Mouse (Mus musculus): ENCODE measurements around the gene Kcnj10. TPM values are rescaled to one million over a fixed set of nuclear protein-coding genes. Genes with fewer than 3 reads are reported as not detected.
A peak's percentile ranks its signal among the peaks of the same experiment; 100 is the strongest.

The Kcnj10 gene
- 0.08 TPM in 2 replicates for polyA plus RNA-seq (2015; fragmentation: Nextera tagmentation; extraction: Ambion mirVana)

GRCm38 (mm10) chr1:172340729-172341321 lies at the start of gene Kcnj10:
Kcnj10 (plus strand) TSS chr1:172341210.
- WGBS: 2% methylated on average over 38 of the region's 38 CpGs
- no peak within 1 kb of the TSS for H3K27ac ChIP-seq
- peak within 1 kb of the TSS; percentile 5; the same call in 1 of the 2 replicates for H3K9ac ChIP-seq

GRCm38 (mm10) chr1:172292880-172293279 lies 48.1 kb upstream of the Kcnj10 start:
- Histone ChIP-seq H3K36me3 (no peaks in the 10 kb centered on the region), H3K4me1 (replicated peaks) (peaks cover 17% of the 10 kb centered on the region), H3K4me3 (replicated peaks) (no peak overlapping the region), H3K9me3 (no peaks in the 10 kb centered on the region), H3K9ac (no peak overlapping the region), H3K4me2 (replicated peaks) (no peak overlapping the region), H3K27me3 (replicated peaks) (no peaks in the 10 kb centered on the region), H3K27ac (no peak overlapping the region)
- ATAC-seq: no peak
- WGBS: 63% methylated on average over 2 of the region's 2 CpGs

More at GRCm38 (mm10) chr1:172340729-172341321, at the start of gene Kcnj10:
- Histone ChIP-seq H3K4me2 (replicated peaks) (peak within 1 kb of the TSS; percentile 88), H3K4me3 (replicated peaks) (peak within 1 kb of the TSS; percentile 45), H3K36me3 (no peaks in the 10 kb centered on the region), H3K9me3 (no peaks in the 10 kb centered on the region), H3K27me3 (replicated peaks) (peaks cover 34% of the 10 kb centered on the region), H3K4me1 (replicated peaks) (peaks cover 14% of the 10 kb centered on the region; the same call in 1 of the 2 replicates)
- ATAC-seq: peak; percentile 95

- no peak for ATAC-seq
- no peak overlapping the region for H3K9ac ChIP-seq
- no peak overlapping the region for H3K27ac ChIP-seq
- H3K4me2 ChIP-seq (replicated peaks): no peak overlapping the region
- H3K9me3 ChIP-seq: no peaks in the 10 kb centered on the region
- H3K36me3 ChIP-seq: no peaks in the 10 kb centered on the region
- H3K4me1 ChIP-seq (replicated peaks): peaks cover 17% of the 10 kb centered on the region
- no peaks in the 10 kb centered on the region for H3K27me3 ChIP-seq (replicated peaks)
- WGBS: 87% methylated on average over 11 of the region's 11 CpGs
- no peak overlapping the region for H3K4me3 ChIP-seq (replicated peaks)
These were observed 47.6 kb upstream of the Kcnj10 start for GRCm38 (mm10) chr1:172293449-172293848.

GRCm38 (mm10) chr1:172295751-172296197 lies 45.2 kb upstream of the Kcnj10 start:
- peaks cover 17% of the 10 kb centered on the region for H3K4me1 ChIP-seq (replicated peaks)
- no peaks in the 10 kb centered on the region for H3K36me3 ChIP-seq
- WGBS: 63% methylated on average over 4 of the region's 4 CpGs
- H3K9ac ChIP-seq: no peak overlapping the region
- 0 out of 2 replicates have a peak overlapping the region, but pooled peaks have one; percentile 24 for H3K27ac ChIP-seq
- no peak overlapping the region for H3K4me3 ChIP-seq (replicated peaks)
- H3K4me2 ChIP-seq (replicated peaks): peak overlapping the region; percentile 52
- no peaks in the 10 kb centered on the region for H3K9me3 ChIP-seq
- ATAC-seq: peak; percentile 40; the same call in 1 of the 2 replicates
- H3K27me3 ChIP-seq (replicated peaks): no peaks in the 10 kb centered on the region

GRCm38 (mm10) chr1:172296816-172297510 lies 44.0 kb upstream of the Kcnj10 start:
- no peak for ATAC-seq
- Histone ChIP-seq H3K4me3 (replicated peaks) (peak overlapping the region; percentile 23; the same call in 1 of the 2 replicates), H3K27me3 (replicated peaks) (no peaks in the 10 kb centered on the region), H3K9me3 (no peaks in the 10 kb centered on the region), H3K4me1 (replicated peaks) (peaks cover 17% of the 10 kb centered on the region), H3K4me2 (replicated peaks) (peak overlapping the region; percentile 52), H3K27ac (peak overlapping the region; percentile 39; the same call in 1 of the 2 replicates), H3K9ac (no peak overlapping the region), H3K36me3 (no peaks in the 10 kb centered on the region)
- WGBS: 80% methylated on average over 6 of the region's 6 CpGs

- H3K9ac ChIP-seq: no peak within 1 kb of the TSS
- H3K27ac ChIP-seq: peak within 1 kb of the TSS; percentile 54; the same call in 1 of the 2 replicates
- WGBS: 9% methylated on average over 16 of the region's 16 CpGs
These were observed 43.1 kb upstream of the Kcnj10 start, which contains the start of gene Atp1a2 for GRCm38 (mm10) chr1:172297611-172298537. Atp1a2 (minus strand) TSS chr1:172298064.

GRCm38 (mm10) chr1:172299528-172299927 lies 41.5 kb upstream of the Kcnj10 start:
- 73% methylated on average over 7 of the region's 7 CpGs for WGBS
- no peaks in the 10 kb centered on the region for H3K27me3 ChIP-seq (replicated peaks)
- no peak overlapping the region for H3K9ac ChIP-seq
- H3K4me2 ChIP-seq (replicated peaks): no peak overlapping the region
- H3K4me1 ChIP-seq (replicated peaks): peaks cover 18% of the 10 kb centered on the region
- ATAC-seq: no peak
- no peak overlapping the region for H3K27ac ChIP-seq
- H3K4me3 ChIP-seq (replicated peaks): no peak overlapping the region
- no peaks in the 10 kb centered on the region for H3K9me3 ChIP-seq
- H3K36me3 ChIP-seq: no peaks in the 10 kb centered on the region

More at GRCm38 (mm10) chr1:172297611-172298537, 43.1 kb upstream of the Kcnj10 start, which contains the start of gene Atp1a2:
- no peaks in the 10 kb centered on the region for H3K9me3 ChIP-seq
- H3K4me1 ChIP-seq (replicated peaks): peaks cover 17% of the 10 kb centered on the region
- peak within 1 kb of the TSS; percentile 23 for H3K4me3 ChIP-seq (replicated peaks)
- H3K36me3 ChIP-seq: no peaks in the 10 kb centered on the region
- H3K27me3 ChIP-seq (replicated peaks): no peaks in the 10 kb centered on the region
- ATAC-seq: peak; percentile 60
- H3K4me2 ChIP-seq (replicated peaks): peak within 1 kb of the TSS; percentile 52

- Histone ChIP-seq H3K4me2 (replicated peaks) (no peak overlapping the region), H3K27ac (no peak overlapping the region), H3K27me3 (replicated peaks) (no peaks in the 10 kb centered on the region), H3K4me3 (replicated peaks) (no peak overlapping the region), H3K9me3 (no peaks in the 10 kb centered on the region), H3K9ac (no peak overlapping the region), H3K36me3 (no peaks in the 10 kb centered on the region), H3K4me1 (replicated peaks) (peaks cover 20% of the 10 kb centered on the region)
- 67% methylated on average over 5 of the region's 5 CpGs for WGBS
- no peak for ATAC-seq
These were observed 40.8 kb upstream of the Kcnj10 start for GRCm38 (mm10) chr1:172300247-172300646.

- Histone ChIP-seq H3K27me3 (replicated peaks) (no peaks in the 10 kb centered on the region), H3K9me3 (no peaks in the 10 kb centered on the region), H3K4me1 (replicated peaks) (peaks cover 13% of the 10 kb centered on the region), H3K9ac (no peak overlapping the region), H3K4me3 (replicated peaks) (no peak overlapping the region), H3K36me3 (no peaks in the 10 kb centered on the region), H3K27ac (no peak overlapping the region), H3K4me2 (replicated peaks) (no peak overlapping the region)
- ATAC-seq: peak; percentile 19; the same call in 1 of the 2 replicates
- 43% methylated on average over 12 of the region's 12 CpGs for WGBS
These were observed 39.8 kb upstream of the Kcnj10 start for GRCm38 (mm10) chr1:172301180-172301579.

GRCm38 (mm10) chr1:172302311-172302710 lies 38.7 kb upstream of the Kcnj10 start:
- Histone ChIP-seq H3K27ac (no peak overlapping the region), H3K4me1 (replicated peaks) (peaks cover 5% of the 10 kb centered on the region; the same call in 1 of the 2 replicates), H3K4me3 (replicated peaks) (no peak overlapping the region), H3K27me3 (replicated peaks) (no peaks in the 10 kb centered on the region), H3K9me3 (no peaks in the 10 kb centered on the region), H3K36me3 (no peaks in the 10 kb centered on the region), H3K9ac (no peak overlapping the region), H3K4me2 (replicated peaks) (no peak overlapping the region)
- no peak for ATAC-seq
- WGBS: 68% methylated on average over 3 of the region's 3 CpGs

- no peaks in the 10 kb centered on the region for H3K9me3 ChIP-seq
- no peaks in the 10 kb centered on the region for H3K27me3 ChIP-seq (replicated peaks)
- no peaks in the 10 kb centered on the region for H3K36me3 ChIP-seq
- no peak overlapping the region for H3K4me3 ChIP-seq (replicated peaks)
- no peak overlapping the region for H3K4me2 ChIP-seq (replicated peaks)
- peaks cover 3% of the 10 kb centered on the region; the same call in 1 of the 2 replicates for H3K4me1 ChIP-seq (replicated peaks)
- WGBS: 33% methylated on average over 6 of the region's 6 CpGs
- ATAC-seq: no peak
- H3K27ac ChIP-seq: no peak overlapping the region
- no peak overlapping the region for H3K9ac ChIP-seq
These were observed 38.2 kb upstream of the Kcnj10 start for GRCm38 (mm10) chr1:172302851-172303250.

All from intestine, embryonic 15.5 days (tissue).